Mouse (Mus musculus): ENCODE data around the gene Cacna1s. TPM values are rescaled to one million over a fixed set of nuclear protein-coding genes. Genes with fewer than 3 reads are reported as not detected.
A peak's percentile ranks its signal among the peaks of the same experiment; 100 is the strongest.

Gene Cacna1s
- polyA plus RNA-seq, 1 experiment from 2014 or later, result 0.10 TPM

- H3K9me3 ChIP-seq (replicated peaks), result no peaks in the 10 kb centered on the region
- no peak overlapping the region for H3K9ac ChIP-seq
- 68% methylated on average over 9 of the region's 9 CpGs for whole genome bisulfite sequencing (ENCODE audit: insufficient replicate concordance)
- no peaks in the 10 kb centered on the region for H3K36me3 ChIP-seq
- H3K4me3 ChIP-seq (replicated peaks), result no peak overlapping the region
- DNase-seq, result no peak
- H3K4me2 ChIP-seq, result no peak overlapping the region
- H3K27me3 ChIP-seq, result no peaks in the 10 kb centered on the region
- ATAC-seq (ENCODE audit: low read depth), result no peak
- H3K27ac ChIP-seq, result no peak overlapping the region
- peaks cover 16% of the 10 kb centered on the region for H3K4me1 ChIP-seq (replicated peaks)
Measured at GRCm38 (mm10) chr1:136117069-136117468, 64.5 kb downstream of the Cacna1s start.

- Histone ChIP-seq H3K36me3 (no peaks in the 10 kb centered on the region), H3K27ac (no peak overlapping the region), H3K27me3 (no peaks in the 10 kb centered on the region), H3K9ac (no peak overlapping the region), H3K4me3 (replicated peaks) (no peak overlapping the region), H3K9me3 (replicated peaks) (no peaks in the 10 kb centered on the region), H3K4me2 (no peak overlapping the region), H3K4me1 (replicated peaks) (peaks cover 16% of the 10 kb centered on the region)
- 48% methylated on average over 8 of the region's 8 CpGs for WGBS (ENCODE audit: insufficient replicate concordance)
- DNase-seq (no peak), ATAC-seq (ENCODE audit: low read depth) (no peak)
Measured at GRCm38 (mm10) chr1:136118875-136119274, 66.3 kb downstream of the Cacna1s start.

DNA sequence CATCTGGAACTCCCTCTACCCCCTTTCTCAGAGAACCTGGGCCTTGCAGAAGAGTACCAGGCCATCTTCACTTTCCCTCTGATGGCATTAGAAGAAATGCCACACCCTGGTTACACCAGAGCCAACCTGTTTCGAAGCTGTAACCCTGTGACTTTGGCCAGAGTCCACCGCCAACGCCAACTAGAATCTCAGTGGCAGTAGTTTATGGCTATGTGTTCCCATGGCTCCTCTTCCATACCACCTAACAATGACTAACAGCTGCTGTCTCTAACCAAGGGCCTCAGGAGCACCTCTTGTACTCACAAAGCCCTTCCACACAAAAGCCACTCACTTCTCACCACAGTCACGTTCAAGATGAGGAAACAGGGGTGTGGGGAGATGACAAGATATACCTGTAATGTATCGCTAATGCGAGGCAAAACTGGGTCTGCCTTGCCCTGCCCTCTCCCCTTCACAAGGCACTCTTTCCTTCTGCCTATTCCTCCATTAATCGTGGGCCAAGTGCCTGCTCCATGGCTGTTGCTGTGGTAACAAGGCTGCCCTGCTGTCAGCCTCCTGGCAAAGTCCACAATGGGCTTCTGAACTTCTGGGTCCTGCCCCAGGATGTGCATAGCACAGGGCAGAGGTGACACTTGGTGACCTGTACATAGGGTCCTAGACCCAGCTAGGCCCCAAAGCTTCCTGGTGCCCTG is 67.2 kb downstream of the Cacna1s start:
- Histone ChIP-seq H3K4me2 (no peak overlapping the region), H3K27ac (no peak overlapping the region; the same call in 1 of the 2 replicates), H3K36me3 (no peaks in the 10 kb centered on the region), H3K4me3 (replicated peaks) (no peak overlapping the region), H3K27me3 (no peaks in the 10 kb centered on the region), H3K4me1 (replicated peaks) (peaks cover 19% of the 10 kb centered on the region), H3K9me3 (replicated peaks) (no peaks in the 10 kb centered on the region), H3K9ac (no peak overlapping the region)
- DNase-seq (no peak), ATAC-seq (ENCODE audit: low read depth) (no peak)
- 64% methylated on average over 7 of the region's 7 CpGs for WGBS (ENCODE audit: insufficient replicate concordance)

DNA sequence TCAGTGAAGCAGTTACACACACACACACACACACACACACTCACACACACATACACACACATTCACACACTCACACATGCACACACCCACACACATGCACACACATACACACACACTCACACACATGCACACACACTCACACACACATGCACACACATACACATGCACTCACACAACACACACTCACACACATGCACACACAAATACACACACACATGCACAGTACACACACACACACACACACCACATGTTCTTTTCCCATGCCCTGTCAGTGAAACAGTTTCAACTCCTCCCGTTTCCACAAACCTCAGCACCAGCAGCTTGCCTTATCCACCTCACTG is 67.7 kb downstream of the Cacna1s start:
- 3% methylated on average over 1 of the region's 1 CpGs for WGBS (ENCODE audit: insufficient replicate concordance)
- H3K27ac ChIP-seq, result no peak overlapping the region
- 0 out of 2 replicates have a peak, but pooled peaks have one; percentile 8 for ATAC-seq (ENCODE audit: low read depth)

GRCm38 (mm10) chr1:136120785-136121184 is 68.2 kb downstream of the Cacna1s start:
- Histone ChIP-seq H3K27me3 (no peaks in the 10 kb centered on the region), H3K4me1 (replicated peaks) (peaks cover 19% of the 10 kb centered on the region), H3K9ac (no peak overlapping the region), H3K9me3 (replicated peaks) (no peaks in the 10 kb centered on the region), H3K4me3 (replicated peaks) (no peak overlapping the region), H3K36me3 (no peaks in the 10 kb centered on the region), H3K27ac (no peak overlapping the region), H3K4me2 (no peak overlapping the region)
- DNase-seq, result peak; percentile 53
- peak; percentile 29 for ATAC-seq (ENCODE audit: low read depth)
- WGBS (ENCODE audit: insufficient replicate concordance), result 36% methylated on average over 6 of the region's 6 CpGs

More for the DNA sequence above, 67.7 kb downstream of the Cacna1s start:
- H3K4me1 ChIP-seq (replicated peaks), result peaks cover 19% of the 10 kb centered on the region
- no peak for DNase-seq
- H3K4me2 ChIP-seq, result no peak overlapping the region
- no peaks in the 10 kb centered on the region for H3K9me3 ChIP-seq (replicated peaks)
- no peak overlapping the region for H3K9ac ChIP-seq
- H3K36me3 ChIP-seq, result no peaks in the 10 kb centered on the region
- H3K4me3 ChIP-seq (replicated peaks), result no peak overlapping the region
- no peaks in the 10 kb centered on the region for H3K27me3 ChIP-seq

- H3K27me3 ChIP-seq, result no peaks in the 10 kb centered on the region
- ATAC-seq (ENCODE audit: low read depth) (no peak), DNase-seq (no peak)
- no peak overlapping the region for H3K4me3 ChIP-seq (replicated peaks)
- WGBS (ENCODE audit: insufficient replicate concordance), result 71% methylated on average over 8 of the region's 8 CpGs
- H3K36me3 ChIP-seq, result no peaks in the 10 kb centered on the region
- no peak overlapping the region for H3K4me2 ChIP-seq
- H3K9ac ChIP-seq, result no peak overlapping the region
- H3K4me1 ChIP-seq (replicated peaks), result peaks cover 30% of the 10 kb centered on the region
- H3K27ac ChIP-seq, result no peak overlapping the region
- H3K9me3 ChIP-seq (replicated peaks), result no peaks in the 10 kb centered on the region
Measured at GRCm38 (mm10) chr1:136122030-136122429, 69.5 kb downstream of the Cacna1s start.

DNA sequence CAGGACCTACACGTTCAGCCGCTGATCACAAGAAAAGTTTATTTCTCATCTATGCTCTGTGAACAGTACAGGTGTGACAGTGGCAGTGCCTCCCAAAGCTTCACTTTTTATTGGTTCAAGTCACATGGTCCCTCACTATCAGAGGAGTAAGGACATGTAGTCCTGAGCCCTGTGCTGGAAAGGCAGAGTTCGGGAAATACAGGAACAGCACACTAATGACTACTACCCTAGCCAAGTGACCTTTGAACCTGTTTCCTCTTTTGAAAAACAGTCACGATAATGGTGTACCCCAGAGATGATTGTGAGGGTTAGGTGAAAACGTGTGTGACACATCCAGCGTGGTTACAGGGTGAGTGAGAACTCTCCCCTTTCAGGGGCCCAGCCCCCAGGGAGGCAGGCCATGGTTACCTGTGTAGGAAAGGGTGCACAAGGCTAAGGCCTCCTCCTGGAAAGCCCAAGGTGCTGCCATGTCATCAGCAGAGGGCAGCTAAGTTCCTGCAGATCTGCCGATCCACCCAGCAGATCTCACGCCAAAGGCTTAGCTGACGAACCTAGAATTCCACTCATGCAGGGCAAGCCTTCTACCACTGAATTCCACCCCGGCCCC is 73.7 kb downstream of the Cacna1s start:
- WGBS (ENCODE audit: insufficient replicate concordance), result 58% methylated on average over 10 of the region's 10 CpGs

DNA sequence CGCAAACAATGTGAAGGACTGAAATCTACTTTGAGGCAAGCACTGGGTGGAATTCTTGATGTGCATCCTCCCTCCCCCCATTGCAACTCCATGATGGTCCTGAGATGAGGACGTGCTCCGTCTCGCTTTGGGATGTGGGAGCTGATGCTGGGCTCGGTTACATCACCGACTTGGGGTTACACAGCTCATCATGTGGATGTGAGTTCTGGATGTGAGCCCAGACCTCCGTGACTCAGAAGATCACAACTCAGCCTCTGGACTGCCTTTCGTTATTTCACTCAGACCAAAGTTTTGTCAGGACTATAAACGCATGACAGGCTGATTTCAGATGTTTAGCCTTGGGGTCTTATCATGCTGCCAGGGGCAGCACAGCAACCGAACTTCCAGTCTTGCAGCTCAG is 74.3 kb downstream of the Cacna1s start:
- ATAC-seq (ENCODE audit: low read depth) (no peak), DNase-seq (no peak)
- H3K36me3 ChIP-seq, result no peaks in the 10 kb centered on the region
- H3K4me2 ChIP-seq, result no peak overlapping the region
- H3K27ac ChIP-seq, result no peak overlapping the region
- no peak overlapping the region for H3K9ac ChIP-seq
- H3K4me1 ChIP-seq (replicated peaks), result peaks cover 55% of the 10 kb centered on the region
- 57% methylated on average over 10 of the region's 10 CpGs for WGBS (ENCODE audit: insufficient replicate concordance)
- no peaks in the 10 kb centered on the region for H3K27me3 ChIP-seq
- no peaks in the 10 kb centered on the region for H3K9me3 ChIP-seq (replicated peaks)
- H3K4me3 ChIP-seq (replicated peaks), result no peak overlapping the region

More for the DNA sequence above, 73.7 kb downstream of the Cacna1s start:
- no peak for DNase-seq
- Histone ChIP-seq H3K9me3 (replicated peaks) (no peaks in the 10 kb centered on the region), H3K4me1 (replicated peaks) (peaks cover 49% of the 10 kb centered on the region), H3K36me3 (no peaks in the 10 kb centered on the region), H3K27me3 (no peaks in the 10 kb centered on the region), H3K4me2 (no peak overlapping the region), H3K4me3 (replicated peaks) (no peak overlapping the region), H3K27ac (no peak overlapping the region), H3K9ac (no peak overlapping the region)
- ATAC-seq (ENCODE audit: low read depth), result no peak

DNA sequence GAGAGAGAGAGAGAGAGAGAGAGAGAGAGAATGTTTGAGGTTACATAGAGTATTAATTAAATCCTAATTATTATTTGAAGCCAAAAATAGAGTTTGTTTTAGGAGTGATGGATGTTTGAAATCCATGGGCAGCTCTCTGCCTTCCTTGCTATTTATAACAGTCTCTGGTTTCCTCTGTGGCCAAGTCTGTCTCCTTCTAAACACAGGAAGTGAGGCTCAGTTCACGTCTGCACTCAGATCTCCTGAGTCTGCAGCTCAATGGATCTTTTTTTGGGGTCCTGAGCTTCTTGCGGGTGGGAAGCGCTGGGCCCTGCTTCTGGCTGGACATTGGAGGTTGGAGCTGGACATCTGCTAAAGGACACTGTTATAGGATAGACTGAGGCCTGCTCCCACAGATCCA is 75.3 kb downstream of the Cacna1s start:
- H3K27ac ChIP-seq, result peak overlapping the region; percentile 44; the same call in 1 of the 2 replicates
- no peak overlapping the region for H3K9ac ChIP-seq
- H3K27me3 ChIP-seq, result no peaks in the 10 kb centered on the region
- WGBS (ENCODE audit: insufficient replicate concordance), result 25% methylated on average over 3 of the region's 3 CpGs
- peaks cover 65% of the 10 kb centered on the region for H3K4me1 ChIP-seq (replicated peaks)
- H3K4me3 ChIP-seq (replicated peaks), result no peak overlapping the region
- H3K36me3 ChIP-seq, result no peaks in the 10 kb centered on the region
- H3K4me2 ChIP-seq, result no peak overlapping the region
- H3K9me3 ChIP-seq (replicated peaks), result no peaks in the 10 kb centered on the region
- no peak for DNase-seq
- ATAC-seq (ENCODE audit: low read depth), result no peak

- H3K9ac ChIP-seq, result no peak overlapping the region
- ATAC-seq (ENCODE audit: low read depth) (no peak), DNase-seq (no peak)
- H3K4me2 ChIP-seq, result no peak overlapping the region
- no peak overlapping the region for H3K4me3 ChIP-seq (replicated peaks)
- 35% methylated on average over 5 of the region's 5 CpGs for WGBS (ENCODE audit: insufficient replicate concordance)
- H3K27ac ChIP-seq, result peak overlapping the region; percentile 44; the same call in 1 of the 2 replicates
- H3K27me3 ChIP-seq, result no peaks in the 10 kb centered on the region
- no peaks in the 10 kb centered on the region for H3K9me3 ChIP-seq (replicated peaks)
- peaks cover 71% of the 10 kb centered on the region for H3K4me1 ChIP-seq (replicated peaks)
- H3K36me3 ChIP-seq, result no peaks in the 10 kb centered on the region
Measured at GRCm38 (mm10) chr1:136128416-136128815, 75.9 kb downstream of the Cacna1s start.

GRCm38 (mm10) chr1:136128944-136129589 is 76.5 kb downstream of the Cacna1s start:
- 57% methylated on average over 4 of the region's 4 CpGs for WGBS (ENCODE audit: insufficient replicate concordance)
- no peak overlapping the region for H3K9ac ChIP-seq
- H3K9me3 ChIP-seq (replicated peaks), result no peaks in the 10 kb centered on the region
- H3K27me3 ChIP-seq, result no peaks in the 10 kb centered on the region
- no peak overlapping the region for H3K4me3 ChIP-seq (replicated peaks)
- no peaks in the 10 kb centered on the region for H3K36me3 ChIP-seq
- ATAC-seq (ENCODE audit: low read depth) (no peak), DNase-seq (no peak)
- peaks cover 77% of the 10 kb centered on the region for H3K4me1 ChIP-seq (replicated peaks)
- H3K27ac ChIP-seq, result no peak overlapping the region; the same call in 1 of the 2 replicates
- no peak overlapping the region for H3K4me2 ChIP-seq
